Mouse (Mus musculus) stomach, postnatal 0 days (tissue): ENCODE data around the gene Tdrd9. TPM values are rescaled to one million over a fixed set of nuclear protein-coding genes. Genes with fewer than 3 reads are reported as not detected.
"Not testable (repeated sequence)": the region's sequence is repeated elsewhere in the genome, so short reads cannot be mapped to it uniquely, and the experiment has no call there.

Experiments used
- ATAC-seq: fragments of 200-750 bp; cut with Nextera tagmentation; 2 replicates; pipeline ENCODE4 v1.8.0; 2017; ENCODE audit not compliant: low FRiP score, low TSS enrichment
- DNase-seq: peaks from one replicate; pipeline ENCODE4 v3.0.0-alpha.2; 2016; ENCODE audit warnings: low spot score
- H3K27ac ChIP-seq: fragments of 300-500 bp; sonication (generic); replicated peaks from 2 replicates; pipeline ENCODE4 v1.5.1; 2014; ENCODE audit warnings: mild to moderate bottlenecking, control low read depth
- H3K27me3 ChIP-seq: fragments of 300-500 bp; sonication (generic); 2 replicates; pipeline ENCODE4 v1.6.1; 2014; ENCODE audit warnings: low read length; ENCODE audit not compliant: control insufficient read depth, insufficient read depth
- H3K36me3 ChIP-seq: fragments of 300-500 bp; sonication (generic); 2 replicates; pipeline ENCODE4 v1.6.1; 2014; ENCODE audit warnings: low read length, mixed read lengths; ENCODE audit not compliant: control insufficient read depth, insufficient read depth
- H3K4me1 ChIP-seq: fragments of 300-500 bp; sonication (generic); replicated peaks from 2 replicates; pipeline ENCODE4 v1.6.1; 2014; ENCODE audit warnings: antibody characterized with exemption; ENCODE audit not compliant: control insufficient read depth, insufficient read depth
- H3K4me2 ChIP-seq: fragments of 300-500 bp; sonication (generic); replicated peaks from 2 replicates; pipeline ENCODE4 v1.6.1; 2014; ENCODE audit warnings: low read depth, mild to moderate bottlenecking, control low read depth, moderate library complexity
- H3K4me3 ChIP-seq: fragments of 300-500 bp; sonication (generic); 2 replicates; pipeline ENCODE4 v1.5.1; 2014; ENCODE audit warnings: low read depth, low read length, control low read depth
- H3K9ac ChIP-seq: fragments of 300-500 bp; sonication (generic); 2 replicates; pipeline ENCODE4 v1.6.1; 2014; ENCODE audit warnings: mild to moderate bottlenecking, low read length, control low read depth, mixed read lengths
- H3K9me3 ChIP-seq: fragments of 300-500 bp; sonication (generic); 2 replicates; pipeline ENCODE4 v1.6.1; 2016; ENCODE audit warnings: low read length; ENCODE audit not compliant: control insufficient read depth
- CTCF ChIP-seq: IDR thresholded peaks from 2 replicates; pipeline ENCODE4 v1.5.1; 2016; ENCODE audit warnings: antibody characterized with exemption, low read depth, mild to moderate bottlenecking, moderate library complexity
- EP300 ChIP-seq: optimal IDR thresholded peaks from 2 replicates; pipeline ENCODE3; 2016; ENCODE audit warnings: antibody characterized with exemption
- WGBS: fragments of 180-500 bp; shearing (Covaris S2); extraction: QIAGEN DNeasy Blood & Tissue Kit; methylation state at CpG from one replicate; pipeline ENCODE4 v1.1.7; 2014; 5-methylcytosine and 5-hydroxymethylcytosine counted together
- polyA plus RNA-seq: library from polyadenylated mRNA; unstranded; fragments of >200 nt; fragmentation: Nextera tagmentation; extraction: Ambion mirVana; gene quantifications from 2 replicates; pipeline ENCODE4 v1.2.1, GENCODE M21; 2015

Tdrd9 gene
- polyA plus RNA-seq, 1 experiment from 2014 or later, result 0.01 TPM

GRCm38 (mm10) chr12:111945115-111945514 lies 26.2 kb upstream of the Tdrd9 start:
- Histone ChIP-seq H3K9me3 (no peaks in the 10 kb centered on the region), H3K4me3 (no peak overlapping the region), H3K27me3 (no peaks in the 10 kb centered on the region), H3K27ac (peak overlapping the region; percentile 88), H3K9ac (peak overlapping the region; percentile 38; the same call in 1 of the 2 replicates), H3K4me1 (peaks cover 10% of the 10 kb centered on the region; the same call in 1 of the 2 replicates), H3K4me2 (no peak overlapping the region), H3K36me3 (no peaks in the 10 kb centered on the region)
- WGBS, result 38% methylated on average over 8 of the region's 8 CpGs
- TF ChIP-seq CTCF, result no peak
- TF ChIP-seq EP300, result no peak
- ATAC-seq, result no peak
- no peak for DNase-seq

GRCm38 (mm10) chr12:111945765-111946655 lies 25.3 kb upstream of the Tdrd9 start:
- not testable (repeated sequence) for H3K27me3 ChIP-seq, H3K4me3 ChIP-seq, H3K4me1 ChIP-seq, H3K4me2 ChIP-seq, DNase-seq, H3K36me3 ChIP-seq, H3K9me3 ChIP-seq
- peak; percentile 62 for ATAC-seq
- WGBS, result 54% methylated on average over 9 of the region's 15 CpGs
- peak overlapping the region; percentile 88 for H3K27ac ChIP-seq
- 0 out of 2 replicates have a peak overlapping the region, but pooled peaks have one; percentile 38 for H3K9ac ChIP-seq

- DNase-seq (peak; percentile 71), ATAC-seq (peak; percentile 30)
- no peaks in the 10 kb centered on the region for H3K27me3 ChIP-seq
- H3K9ac ChIP-seq, result no peak overlapping the region
- H3K9me3 ChIP-seq, result no peaks in the 10 kb centered on the region
- H3K27ac ChIP-seq, result peak overlapping the region; percentile 53; the same call in 1 of the 2 replicates
- H3K4me1 ChIP-seq, result peaks cover 11% of the 10 kb centered on the region; the same call in 1 of the 2 replicates
- WGBS, result 43% methylated on average over 2 of the region's 2 CpGs
- no peaks in the 10 kb centered on the region for H3K36me3 ChIP-seq
- H3K4me2 ChIP-seq, result no peak overlapping the region
- TF ChIP-seq EP300 (no peak), CTCF (peak; percentile 88)
- H3K4me3 ChIP-seq, result no peak overlapping the region
These were observed 24.6 kb upstream of the Tdrd9 start for GRCm38 (mm10) chr12:111946716-111947115.

- ATAC-seq, result no peak
- WGBS, result 40% methylated on average over 5 of the region's 5 CpGs
- no peak for DNase-seq
- no peak overlapping the region for H3K4me3 ChIP-seq
- H3K4me2 ChIP-seq, result no peak overlapping the region
- H3K27me3 ChIP-seq, result no peaks in the 10 kb centered on the region
- H3K36me3 ChIP-seq, result no peaks in the 10 kb centered on the region
- TF ChIP-seq CTCF (no peak), EP300 (no peak)
- H3K27ac ChIP-seq, result no peak overlapping the region
- peaks cover 6% of the 10 kb centered on the region; the same call in 1 of the 2 replicates for H3K4me1 ChIP-seq
- H3K9ac ChIP-seq, result no peak overlapping the region
- H3K9me3 ChIP-seq, result no peaks in the 10 kb centered on the region
These were observed 20.9 kb upstream of the Tdrd9 start for GRCm38 (mm10) chr12:111950486-111950885.

GRCm38 (mm10) chr12:111951701-111952100 lies 19.7 kb upstream of the Tdrd9 start:
- Histone ChIP-seq H3K9me3 (no peaks in the 10 kb centered on the region), H3K4me1 (peaks cover 5% of the 10 kb centered on the region; the same call in 1 of the 2 replicates), H3K36me3 (no peaks in the 10 kb centered on the region), H3K27me3 (no peaks in the 10 kb centered on the region), H3K4me3 (no peak overlapping the region), H3K9ac (no peak overlapping the region), H3K4me2 (no peak overlapping the region), H3K27ac (peak overlapping the region; percentile 69)
- DNase-seq, result peak; percentile 62
- WGBS, result 25% methylated on average over 5 of the region's 5 CpGs
- ATAC-seq, result peak; percentile 70
- TF ChIP-seq CTCF (no peak), EP300 (no peak)

GRCm38 (mm10) chr12:111956173-111956572 lies 15.2 kb upstream of the Tdrd9 start:
- WGBS, result 84% methylated on average over 5 of the region's 5 CpGs
- Histone ChIP-seq H3K9me3 (no peaks in the 10 kb centered on the region), H3K4me1 (peaks cover 5% of the 10 kb centered on the region; the same call in 1 of the 2 replicates), H3K27ac (no peak overlapping the region), H3K4me2 (no peak overlapping the region), H3K4me3 (no peak overlapping the region), H3K27me3 (no peaks in the 10 kb centered on the region), H3K36me3 (peaks cover 10% of the 10 kb centered on the region; the same call in 1 of the 2 replicates), H3K9ac (no peak overlapping the region)
- TF ChIP-seq EP300 (no peak), CTCF (no peak)
- DNase-seq, result no peak
- no peak for ATAC-seq
